Mouse (Mus musculus) gastrocnemius, postnatal 10 days (tissue): Measurements from ENCODE around the gene Prkci. TPM values are rescaled to one million over a fixed set of nuclear protein-coding genes. Genes with fewer than 3 reads are reported as not detected.

Experiments
- DNase-seq: peaks from one replicate; pipeline ENCODE4 v3.0.0; 2021; ENCODE audit warnings: mixed read lengths
- total RNA-seq, 2 experiments: library from RNA; stranded (reverse); gene quantifications; 2 replicates each; pipeline ENCODE4 v1.2.3; 2021

Gene Prkci
- total RNA-seq, 2 experiments from 2014 or later: 12.5 to 19.6 TPM

GRCm38 (mm10) chr3:31042992-31043391 is 47.4 kb downstream of the Prkci start:
- DNase-seq: no peak

- DNase-seq: no peak
These were observed 51.7 kb downstream of the Prkci start for GRCm38 (mm10) chr3:31047263-31047662.

- DNase-seq: no peak
These were observed 53.5 kb downstream of the Prkci start for GRCm38 (mm10) chr3:31049087-31049486.

GRCm38 (mm10) chr3:31050375-31050774 is 54.8 kb downstream of the Prkci start:
- no peak for DNase-seq

- DNase-seq: no peak
These were observed 56.2 kb downstream of the Prkci start for GRCm38 (mm10) chr3:31051730-31052129.

- DNase-seq: no peak
These were observed 57.6 kb downstream of the Prkci start for GRCm38 (mm10) chr3:31053191-31053590.

GRCm38 (mm10) chr3:31054888-31055287 is 59.3 kb downstream of the Prkci start:
- no peak for DNase-seq

- DNase-seq: peak; percentile 18
These were observed 60.6 kb downstream of the Prkci start for GRCm38 (mm10) chr3:31056047-31056650.

GRCm38 (mm10) chr3:31056651-31057627 is 61.4 kb downstream of the Prkci start:
- peak; percentile 51 for DNase-seq

- no peak for DNase-seq
These were observed 65.2 kb downstream of the Prkci start for GRCm38 (mm10) chr3:31060745-31061102.

- DNase-seq: no peak
These were observed 65.7 kb downstream of the Prkci start for GRCm38 (mm10) chr3:31061103-31061785.

GRCm38 (mm10) chr3:31061786-31062120 is 66.2 kb downstream of the Prkci start:
- DNase-seq: no peak

GRCm38 (mm10) chr3:31062325-31062724 is 66.8 kb downstream of the Prkci start:
- no peak for DNase-seq

GRCm38 (mm10) chr3:31068482-31068881 is 72.9 kb downstream of the Prkci start:
- DNase-seq: no peak

- no peak for DNase-seq
These were observed 76.3 kb downstream of the Prkci start for GRCm38 (mm10) chr3:31071804-31072203.

GRCm38 (mm10) chr3:31075808-31076207 is 80.3 kb downstream of the Prkci start:
- no peak for DNase-seq

- DNase-seq: no peak
These were observed 81.6 kb downstream of the Prkci start for GRCm38 (mm10) chr3:31077068-31077703.

- no peak for DNase-seq
These were observed 83.9 kb downstream of the Prkci start for GRCm38 (mm10) chr3:31079450-31079849.

GRCm38 (mm10) chr3:31080791-31081502 is 85.4 kb downstream of the Prkci start:
- DNase-seq: no peak

GRCm38 (mm10) chr3:31082838-31083506 is 87.4 kb downstream of the Prkci start:
- DNase-seq: no peak

GRCm38 (mm10) chr3:31083507-31084245 is 88.1 kb downstream of the Prkci start:
- DNase-seq: peak; percentile 48
